Mouse (Mus musculus) 3134 (cell line): ENCODE measurements around the gene Vmn1r225.
"Not testable (repeated sequence)": the region's sequence is repeated elsewhere in the genome, so short reads cannot be mapped to it uniquely, and the experiment has no call there.

Source experiments
- DNase-seq: peaks from one replicate; pipeline ENCODE4 v3.0.0-alpha.2; 2011; ENCODE audit warnings: low spot score; ENCODE audit not compliant: insufficient read length; ENCODE audit errors: extremely low read depth

Vmn1r225 gene

GRCm38 (mm10) chr17:20497858-20498257 is at the start of gene Vmn1r225:
TSS of gene Vmn1r225 (plus strand) at chr17:20498158.
- DNase-seq = no peak

- DNase-seq = no peak
Observed at GRCm38 (mm10) chr17:20473311-20473710, 24.6 kb upstream of the Vmn1r225 start.

- DNase-seq = no peak
Observed at GRCm38 (mm10) chr17:20481231-20481630, 16.7 kb upstream of the Vmn1r225 start, which contains the start of gene Vmn2r108. TSS of gene Vmn2r108 (minus strand) at chr17:20481331.

- DNase-seq = not testable (repeated sequence)
Observed at GRCm38 (mm10) chr17:20508247-20508646, 10.3 kb downstream of the Vmn1r225 start.
